Mouse (Mus musculus) intestine, embryonic 14.5 days (tissue): ENCODE measurements around the gene Gss. TPM values are rescaled to one million over a fixed set of nuclear protein-coding genes. Genes with fewer than 3 reads are reported as not detected.

Source experiments
- ATAC-seq: fragments of 200-750 bp; cut with Nextera tagmentation; replicated peaks from 2 replicates; pipeline ENCODE4 v1.8.0; 2017; ENCODE audit warnings: low read depth, moderate number of reproducible peaks, moderate TSS enrichment, moderate library complexity; ENCODE audit not compliant: low FRiP score, low TSS enrichment
- DNase-seq: peaks from one replicate; pipeline ENCODE4 v3.0.0-alpha.2; 2018; ENCODE audit warnings: low spot score
- H3K27ac ChIP-seq: fragments of 300-500 bp; sonication (generic); 2 replicates; pipeline ENCODE4 v1.5.1; 2014; ENCODE audit warnings: low read depth, mild to moderate bottlenecking, control low read depth
- H3K27me3 ChIP-seq: fragments of 300-500 bp; sonication (generic); replicated peaks from 2 replicates; pipeline ENCODE4 v1.6.1; 2014; ENCODE audit warnings: low read length, control low read depth; ENCODE audit not compliant: control insufficient read depth, insufficient read depth
- H3K36me3 ChIP-seq: fragments of 300-500 bp; sonication (generic); 2 replicates; pipeline ENCODE4 v1.6.1; 2014; ENCODE audit warnings: low read length, control low read depth; ENCODE audit not compliant: control insufficient read depth, insufficient read depth
- H3K4me1 ChIP-seq: fragments of 300-500 bp; sonication (generic); replicated peaks from 2 replicates; pipeline ENCODE4 v1.6.1; 2014; ENCODE audit warnings: low read length, control low read depth, mixed read lengths; ENCODE audit not compliant: control insufficient read depth, insufficient read depth
- H3K4me2 ChIP-seq: fragments of 300-500 bp; sonication (generic); 2 replicates; pipeline ENCODE4 v1.6.1; 2014; ENCODE audit warnings: low read length
- H3K4me3 ChIP-seq: fragments of 300-500 bp; sonication (generic); 2 replicates; pipeline ENCODE4 v1.5.1; 2014; ENCODE audit warnings: low read depth, low read length, control low read depth, mixed read lengths
- H3K9ac ChIP-seq: fragments of 300-500 bp; sonication (generic); 2 replicates; pipeline ENCODE4 v1.6.1; 2014; ENCODE audit warnings: mild to moderate bottlenecking, low read length
- H3K9me3 ChIP-seq: fragments of 300-500 bp; sonication (generic); 2 replicates; pipeline ENCODE4 v1.6.1; 2016; ENCODE audit warnings: low read length, control low read depth; ENCODE audit not compliant: control insufficient read depth
- WGBS: fragments of 180-500 bp; shearing (Covaris S2); extraction: QIAGEN DNeasy Blood & Tissue Kit; methylation state at CpG from one replicate; pipeline ENCODE4 v1.1.7; 2014; 5-methylcytosine and 5-hydroxymethylcytosine counted together
- polyA plus RNA-seq: library from polyadenylated mRNA; unstranded; fragments of >200 nt; fragmentation: Nextera tagmentation; extraction: Ambion mirVana; gene quantifications from 2 replicates; pipeline ENCODE4 v1.2.1, GENCODE M21; 2014

Gss gene
- polyA plus RNA-seq = 46.1 and 49.6 TPM in 2 replicates

DNA sequence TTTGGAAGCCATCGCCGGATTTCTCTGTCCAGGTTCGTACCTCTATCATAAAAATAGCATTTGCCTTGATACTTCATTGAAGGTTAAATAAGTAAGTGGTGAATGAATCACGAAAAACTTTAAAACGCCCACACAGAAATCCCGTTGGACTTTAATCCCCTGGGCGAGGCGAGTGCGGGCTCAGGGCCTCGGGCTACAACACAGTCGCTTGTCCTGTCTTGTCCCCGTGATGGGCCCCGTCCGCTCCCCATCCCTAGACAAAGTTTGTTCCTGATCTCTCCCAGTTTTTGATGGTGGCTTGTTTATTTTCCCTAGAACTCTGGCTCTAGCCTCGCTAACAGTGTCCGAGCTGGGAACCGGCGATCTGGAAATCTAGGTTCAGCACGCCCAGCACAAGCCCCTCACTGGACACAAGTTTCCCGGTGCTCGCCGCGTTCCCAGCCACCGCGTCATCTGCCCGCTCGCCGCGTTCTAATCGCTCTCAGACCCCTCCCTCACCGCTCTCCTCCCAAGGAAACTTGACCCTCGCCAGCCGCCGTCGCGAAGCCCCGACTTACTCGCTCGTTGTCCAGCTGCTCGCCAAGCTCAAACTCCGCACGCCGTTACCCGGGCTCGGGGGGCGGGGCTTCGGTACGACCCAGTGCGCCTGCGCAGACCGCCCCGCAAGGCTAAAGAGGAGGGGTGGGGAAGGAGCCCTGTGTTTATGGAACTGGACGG lies at the start of gene Gss:
Gss (minus strand) TSS at position 674 of the 717 bp plus-strand sequence.
- peak within 1 kb of the TSS; percentile 67 for H3K4me3 ChIP-seq
- H3K9me3 ChIP-seq = no peaks in the 10 kb centered on the region
- under 1% methylated on average over 53 of the region's 53 CpGs for WGBS
- H3K9ac ChIP-seq = peak within 1 kb of the TSS; percentile 77
- peaks cover 6% of the 10 kb centered on the region; the same call in 1 of the 2 replicates for H3K4me1 ChIP-seq
- no peaks in the 10 kb centered on the region for H3K36me3 ChIP-seq
- H3K27me3 ChIP-seq = no peaks in the 10 kb centered on the region
- H3K4me2 ChIP-seq = peak within 1 kb of the TSS; percentile 69
- DNase-seq (peak; percentile 100), ATAC-seq (peak; percentile 91)
- H3K27ac ChIP-seq = peak within 1 kb of the TSS; percentile 82

DNA sequence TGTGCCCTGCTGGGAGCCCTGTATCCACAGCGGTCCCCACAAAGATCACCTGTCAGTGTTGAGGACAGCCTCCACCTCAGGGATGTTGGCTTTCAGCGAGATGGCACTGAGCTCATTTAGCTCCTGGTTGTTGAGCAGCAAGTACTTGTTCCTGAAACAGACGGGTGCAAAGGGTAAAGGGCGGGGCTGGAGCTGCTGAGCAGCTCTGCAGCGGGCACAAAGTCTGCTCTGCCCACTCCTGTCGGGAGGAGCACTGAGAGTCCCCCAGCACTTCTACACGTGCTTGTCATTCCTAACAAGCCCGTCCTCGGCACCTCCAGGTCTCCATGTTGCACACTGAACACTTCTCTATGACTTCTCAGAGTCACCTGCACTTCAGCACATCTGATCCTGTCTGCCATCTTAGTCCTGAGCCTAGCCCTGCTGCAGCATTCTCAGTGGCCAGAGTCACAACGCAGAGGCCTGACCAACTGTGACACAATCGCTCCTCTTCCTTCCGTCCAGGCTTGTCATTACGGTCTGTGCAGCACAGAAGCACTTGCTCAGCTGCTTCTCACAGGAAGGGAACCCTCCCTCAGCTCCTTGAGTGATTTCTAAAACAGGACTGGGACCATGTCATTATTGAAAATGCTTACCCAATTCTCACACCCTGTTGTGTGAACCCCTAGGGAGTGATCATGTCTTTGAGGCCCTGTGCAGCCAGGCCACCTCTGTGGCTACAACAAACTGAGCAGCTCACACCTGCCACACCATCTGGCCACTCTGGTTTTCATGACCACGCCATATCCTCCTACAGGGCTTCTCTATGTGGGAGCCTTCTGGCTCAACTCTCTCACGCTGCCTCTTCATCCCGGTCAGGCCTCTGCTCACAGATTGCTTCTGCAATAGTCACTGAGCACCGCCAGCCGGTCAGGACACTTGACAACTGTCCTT lies 49.2 kb upstream of the Gss start:
- no peaks in the 10 kb centered on the region for H3K9me3 ChIP-seq
- H3K9ac ChIP-seq = no peak overlapping the region
- H3K27me3 ChIP-seq = no peaks in the 10 kb centered on the region
- peaks cover 94% of the 10 kb centered on the region for H3K36me3 ChIP-seq
- WGBS = 82% methylated on average over 18 of the region's 18 CpGs
- H3K4me1 ChIP-seq = no peaks in the 10 kb centered on the region
- no peak overlapping the region for H3K4me2 ChIP-seq
- ATAC-seq (peak; percentile 64), DNase-seq (no peak)
- no peak overlapping the region for H3K27ac ChIP-seq
- H3K4me3 ChIP-seq = no peak overlapping the region

DNA sequence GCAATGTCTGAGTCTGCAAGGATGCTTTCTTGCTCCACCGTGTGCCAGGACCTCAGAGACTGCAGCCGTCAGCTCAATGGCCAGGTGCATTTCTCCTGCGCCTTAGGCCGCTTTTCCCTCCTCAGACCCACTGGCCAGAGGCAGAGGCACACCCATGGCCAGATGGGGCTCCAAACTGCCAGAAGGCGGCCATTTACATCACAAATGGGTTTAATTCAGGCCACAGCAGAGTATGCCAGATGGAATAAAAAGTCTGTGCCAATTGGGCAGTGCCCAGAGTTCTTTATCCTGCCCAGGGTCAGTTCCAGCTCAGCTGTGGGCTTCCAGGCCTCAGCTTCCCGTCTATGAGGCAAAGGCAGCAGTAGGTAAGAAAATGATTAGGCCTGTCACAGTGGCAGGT lies 48.0 kb upstream of the Gss start:
- no peak overlapping the region for H3K9ac ChIP-seq

DNA sequence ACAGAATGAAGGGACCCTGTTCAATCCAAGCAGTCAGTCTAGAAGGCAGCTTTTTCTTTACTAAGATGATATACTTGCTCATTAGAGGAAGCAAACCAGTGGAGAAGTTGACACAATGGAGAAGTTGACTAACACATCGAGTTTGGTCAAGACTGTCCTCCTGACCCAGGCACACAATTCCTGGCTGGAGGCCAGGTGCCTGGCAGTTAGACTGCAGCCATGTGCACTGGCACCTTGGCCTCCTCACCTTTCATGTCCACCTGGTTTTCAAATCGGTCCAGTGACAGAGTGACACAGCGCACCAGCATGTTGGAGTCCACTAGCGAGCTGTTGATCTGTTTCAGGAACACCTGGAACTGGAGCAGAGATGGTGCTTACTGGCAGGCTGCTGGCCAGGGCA lies 44.8 kb upstream of the Gss start:
- ATAC-seq (no peak), DNase-seq (no peak)
- H3K36me3 ChIP-seq = peaks cover 95% of the 10 kb centered on the region
- WGBS = 94% methylated on average over 4 of the region's 4 CpGs
- H3K27me3 ChIP-seq = peaks cover 8% of the 10 kb centered on the region
- H3K9me3 ChIP-seq = no peaks in the 10 kb centered on the region
- no peak overlapping the region for H3K27ac ChIP-seq
- no peak overlapping the region for H3K4me3 ChIP-seq
- no peak overlapping the region for H3K4me2 ChIP-seq
- no peak overlapping the region for H3K9ac ChIP-seq
- no peaks in the 10 kb centered on the region for H3K4me1 ChIP-seq

More for the DNA sequence above, 48.0 kb upstream of the Gss start:
- Histone ChIP-seq H3K4me2 (no peak overlapping the region), H3K4me3 (no peak overlapping the region), H3K9me3 (no peaks in the 10 kb centered on the region), H3K36me3 (peaks cover 96% of the 10 kb centered on the region), H3K27me3 (no peaks in the 10 kb centered on the region), H3K27ac (no peak overlapping the region), H3K4me1 (no peaks in the 10 kb centered on the region)
- 87% methylated on average over 6 of the region's 6 CpGs for WGBS
- ATAC-seq (no peak), DNase-seq (no peak)

DNA sequence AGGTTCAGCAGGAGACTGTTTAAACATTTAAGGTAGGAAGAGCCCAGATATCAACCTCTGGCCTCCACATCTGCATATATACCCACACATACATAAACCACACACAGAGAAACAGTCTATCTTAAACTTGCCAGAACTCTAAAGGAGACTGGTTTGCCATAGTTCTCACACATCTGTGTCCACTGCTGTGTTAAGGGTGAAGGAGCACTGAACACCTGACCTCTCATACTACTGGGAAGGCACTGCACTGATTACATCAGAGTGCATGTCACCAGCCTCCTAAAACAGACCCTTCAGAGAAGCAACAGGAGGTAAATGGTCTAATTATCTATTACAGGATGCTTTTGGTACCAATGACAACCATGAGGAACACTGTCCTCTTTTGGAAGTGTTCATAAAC lies 44.3 kb upstream of the Gss start:
- Histone ChIP-seq H3K4me3 (no peak overlapping the region), H3K27me3 (peaks cover 13% of the 10 kb centered on the region), H3K4me1 (no peaks in the 10 kb centered on the region), H3K9ac (no peak overlapping the region), H3K4me2 (no peak overlapping the region), H3K27ac (no peak overlapping the region), H3K36me3 (peaks cover 93% of the 10 kb centered on the region), H3K9me3 (no peaks in the 10 kb centered on the region)
- ATAC-seq (no peak), DNase-seq (no peak)

DNA sequence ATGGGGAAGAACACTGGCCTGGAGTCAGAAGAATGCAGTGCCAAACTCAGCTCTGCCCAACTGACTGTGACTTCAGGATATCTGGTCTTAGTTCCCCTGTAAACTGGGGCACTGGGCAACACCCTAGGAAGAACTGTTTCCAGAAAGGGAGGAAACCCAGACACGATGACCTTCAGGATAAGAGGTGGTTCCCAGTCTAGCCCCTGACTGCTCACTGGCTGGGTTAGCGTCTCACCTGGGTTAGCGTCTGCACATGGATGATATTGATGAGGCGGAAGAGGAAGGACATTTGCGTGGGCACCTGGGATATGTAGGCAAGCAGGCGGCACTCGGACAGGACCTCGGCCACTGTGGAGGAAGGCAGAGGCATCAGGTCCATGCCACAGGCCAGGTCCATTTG lies 43.4 kb upstream of the Gss start:
- ATAC-seq (no peak), DNase-seq (no peak)
- Histone ChIP-seq H3K36me3 (peaks cover 84% of the 10 kb centered on the region), H3K27ac (no peak overlapping the region), H3K9me3 (no peaks in the 10 kb centered on the region), H3K4me1 (no peaks in the 10 kb centered on the region), H3K4me2 (no peak overlapping the region), H3K9ac (no peak overlapping the region), H3K27me3 (peaks cover 22% of the 10 kb centered on the region), H3K4me3 (no peak overlapping the region)
- WGBS = 94% methylated on average over 8 of the region's 8 CpGs

DNA sequence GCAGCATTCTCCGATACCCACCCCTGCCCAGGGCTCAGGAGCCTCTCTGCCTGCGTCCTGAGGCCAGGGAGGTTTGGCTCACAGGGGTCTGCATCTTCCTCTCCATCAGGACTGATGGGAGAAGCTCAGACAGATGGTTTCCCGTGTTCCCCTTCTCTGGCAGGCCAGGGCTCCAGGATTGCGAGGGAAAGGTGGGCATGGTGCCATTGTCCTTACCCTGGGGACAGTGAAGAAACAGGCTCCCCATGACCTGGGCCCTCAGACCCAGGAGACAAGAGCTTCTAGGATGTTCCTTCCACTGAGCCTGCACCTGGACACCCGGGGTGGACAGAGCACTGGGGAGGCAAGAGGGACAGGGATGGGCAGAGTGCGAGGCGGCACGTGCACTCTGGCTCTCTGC lies 42.0 kb upstream of the Gss start:
- Histone ChIP-seq H3K4me1 (peaks cover 2% of the 10 kb centered on the region), H3K4me3 (no peak overlapping the region), H3K27ac (no peak overlapping the region), H3K4me2 (no peak overlapping the region), H3K27me3 (peaks cover 36% of the 10 kb centered on the region), H3K36me3 (peaks cover 71% of the 10 kb centered on the region), H3K9me3 (no peaks in the 10 kb centered on the region), H3K9ac (no peak overlapping the region)
- DNase-seq (no peak), ATAC-seq (no peak)
- 91% methylated on average over 8 of the region's 8 CpGs for WGBS

DNA sequence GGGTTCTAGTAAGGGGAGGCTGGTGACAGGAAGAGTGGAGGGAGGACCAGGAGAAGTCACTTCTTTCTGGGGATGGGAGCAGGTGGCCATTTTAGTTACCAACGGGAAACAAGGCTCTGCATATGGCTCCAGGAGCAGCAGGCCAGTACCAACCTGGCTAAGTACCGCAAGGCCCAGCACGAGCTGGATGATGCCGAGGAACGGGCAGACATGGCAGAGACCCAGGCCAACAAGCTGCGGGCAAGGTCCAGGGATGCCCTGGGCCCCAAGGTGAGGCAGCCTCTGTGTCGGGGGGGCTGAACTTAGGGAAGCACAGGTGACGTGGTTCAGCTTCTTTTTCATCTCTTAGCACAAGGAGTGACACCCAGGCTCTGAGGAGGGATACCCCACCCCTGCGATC lies 41.1 kb upstream of the Gss start:
- no peak for DNase-seq
- H3K4me3 ChIP-seq = no peak overlapping the region
- WGBS = 89% methylated on average over 9 of the region's 9 CpGs
- peaks cover 5% of the 10 kb centered on the region for H3K4me1 ChIP-seq
- no peak overlapping the region for H3K4me2 ChIP-seq
- H3K9ac ChIP-seq = no peak overlapping the region
- H3K36me3 ChIP-seq = peaks cover 64% of the 10 kb centered on the region
- peaks cover 39% of the 10 kb centered on the region for H3K27me3 ChIP-seq
- H3K27ac ChIP-seq = no peak overlapping the region
- H3K9me3 ChIP-seq = no peaks in the 10 kb centered on the region
- no peak for ATAC-seq
